Mouse (Mus musculus) spleen, postnatal 14 days (tissue): Measurements from ENCODE around the gene Fam184a.

ENCODE experiments used
- DNase-seq, 2 experiments: peaks; one replicate each; pipeline ENCODE4 v3.0.0; 2021 to 2022; ENCODE audit warnings: low spot score in 2 of 2

Gene Fam184a

GRCm38 (mm10) chr10:53750955-53751652 lies at the start of gene Fam184a:
Gene Fam184a (minus strand): TSS chr10:53751123.
- DNase-seq, result no peak

- DNase-seq, result no peak
Observed at GRCm38 (mm10) chr10:53796258-53796581, 45.3 kb upstream of the Fam184a start.

GRCm38 (mm10) chr10:53795567-53796257 lies 44.8 kb upstream of the Fam184a start:
- DNase-seq, result no peak

- DNase-seq, result no peak
Observed at GRCm38 (mm10) chr10:53791281-53791680, 40.4 kb upstream of the Fam184a start.

GRCm38 (mm10) chr10:53776591-53776990 lies 25.7 kb upstream of the Fam184a start:
- no peak for DNase-seq

- no peak for DNase-seq
Observed at GRCm38 (mm10) chr10:53772708-53773107, 21.8 kb upstream of the Fam184a start.

- DNase-seq, result no peak
Observed at GRCm38 (mm10) chr10:53771480-53771879, 20.6 kb upstream of the Fam184a start.

GRCm38 (mm10) chr10:53768745-53769144 lies 17.8 kb upstream of the Fam184a start:
- no peak for DNase-seq

- DNase-seq, result no peak
Observed at GRCm38 (mm10) chr10:53765471-53765870, 14.5 kb upstream of the Fam184a start.

GRCm38 (mm10) chr10:53752723-53753122 lies 1.8 kb upstream of the Fam184a start:
- DNase-seq, result no peak

GRCm38 (mm10) chr10:53750275-53750954 lies 508 bp downstream of the Fam184a start:
- no peak for DNase-seq

GRCm38 (mm10) chr10:53746039-53746438 lies 4.9 kb downstream of the Fam184a start:
- no peak for DNase-seq

GRCm38 (mm10) chr10:53742961-53743360 lies 8.0 kb downstream of the Fam184a start:
- DNase-seq, result no peak

- DNase-seq, result no peak
Observed at GRCm38 (mm10) chr10:53740014-53740413, 10.9 kb downstream of the Fam184a start.

GRCm38 (mm10) chr10:53738842-53739241 lies 12.1 kb downstream of the Fam184a start:
- no peak for DNase-seq

- DNase-seq, result no peak
Observed at GRCm38 (mm10) chr10:53735201-53735865, 15.6 kb downstream of the Fam184a start.

GRCm38 (mm10) chr10:53732324-53732723 lies 18.6 kb downstream of the Fam184a start:
- DNase-seq, result no peak

- no peak for DNase-seq
Observed at GRCm38 (mm10) chr10:53728883-53729282, 22.0 kb downstream of the Fam184a start.

- no peak for DNase-seq
Observed at GRCm38 (mm10) chr10:53725301-53725700, 25.6 kb downstream of the Fam184a start.

- no peak for DNase-seq
Observed at GRCm38 (mm10) chr10:53704516-53704915, 46.4 kb downstream of the Fam184a start.

- DNase-seq, result no peak
Observed at GRCm38 (mm10) chr10:53698531-53698930, 52.4 kb downstream of the Fam184a start.

- DNase-seq, result no peak
Observed at GRCm38 (mm10) chr10:53694757-53695156, 56.2 kb downstream of the Fam184a start.
